In the genomic region with DNA sequence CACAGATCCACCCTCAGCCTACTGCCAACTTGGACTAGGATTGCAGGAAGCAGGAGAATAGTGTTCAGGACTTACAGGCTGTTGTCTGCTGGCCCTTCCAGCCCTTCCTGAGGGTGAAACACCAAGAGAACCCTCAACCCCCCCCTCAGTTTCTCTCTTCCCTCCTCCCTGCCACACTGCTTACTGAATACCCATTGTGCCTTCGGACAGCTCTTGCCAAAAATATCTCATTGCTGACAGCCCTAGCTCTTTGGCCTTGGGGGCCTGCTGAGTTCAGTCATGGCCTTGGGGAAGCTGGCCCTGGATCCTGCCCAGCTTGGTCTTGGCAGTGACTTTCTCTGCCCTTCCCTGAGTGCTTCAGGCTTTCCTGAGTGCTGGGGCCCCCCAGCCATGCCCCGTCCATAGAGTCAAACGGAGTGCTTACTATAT, we compare ENCODE assay signal across 8 mouse cellular contexts. TPM values are rescaled to one million over a fixed set of nuclear protein-coding genes. Genes with fewer than 3 reads are reported as not detected.
DNase-seq lines count a peak whose midpoint lies in the region; TF ChIP-seq lines count a peak whose summit lies in the region.

No protein-coding gene starts in this region.

- WGBS in olfactory bulb, adult 2 months = 49% methylated on average over 3 of the region's 3 CpGs

- peaks cover 10% of the 10 kb centered on the region; the same call in 1 of the 2 replicates for H3K4me1 ChIP-seq in olfactory bulb, adult 2 months (ENCODE audit: control insufficient read depth, insufficient read depth, low read length)

- TF ChIP-seq POLR2A in olfactory bulb, adult 2 months (IDR thresholded peaks at IDR 0.05; ENCODE audit: insufficient read depth, low read depth, low read length) = no peak

- H3K4me3 ChIP-seq in olfactory bulb, adult 2 months (ENCODE audit: insufficient read depth, low read depth, low read length) = no peak overlapping the region

- TF ChIP-seq CTCF in olfactory bulb, adult 2 months (IDR thresholded peaks at IDR 0.05; ENCODE audit: insufficient read depth, low read depth, low read length) = no peak

- peak overlapping the region; percentile 12 for H3K27ac ChIP-seq in olfactory bulb, adult 2 months (ENCODE audit: insufficient read depth, low read depth, low read length)

- DNase-seq in gastrocnemius, postnatal 14 days = peak; percentile 27
- DNase-seq in gastrocnemius, postnatal 25 days = no peak
- peak; percentile 40 for DNase-seq in right cerebral cortex, adult 18-20 months
- no peak for DNase-seq in right cerebral cortex, postnatal 14 days
- peak; percentile 49 to 56 for DNase-seq in heart, adult 9 months (ENCODE audit: low spot score in 2 of 2)
- DNase-seq in thymus, postnatal 10 days (ENCODE audit: low spot score in 2 of 2) = no peak
- DNase-seq in embryo, embryonic 11 days = no peak

- intact Hi-C loops in gastrocnemius, postnatal 14 days (cut with DNase I; ENCODE audit: low total_unique reads) = no loop called here

RNA-seq across cellular contexts. Expression of a gene that starts 9.4 kb away (rescaled TPM):
- 10 to 100 TPM in 1 of 2 experiments, 1 to 10 TPM in 1; 5.8 to 14.6 TPM for total RNA-seq in gastrocnemius, postnatal 14 days (2021)
- total RNA-seq in gastrocnemius, postnatal 25 days (2021) = 1 to 10 TPM; 6.4 to 8.5 TPM
- not detected in 2 replicates for polyA plus RNA-seq in olfactory bulb, adult 2 months (2012; ENCODE audit: insufficient read depth, insufficient read length, low replicate concordance, missing spikeins)

RNA-seq across cellular contexts. Expression of a gene that starts 53.3 kb away (rescaled TPM):
- 10 to 100 TPM; 32.3 to 36.5 TPM for total RNA-seq in gastrocnemius, postnatal 14 days (2021)
- total RNA-seq in gastrocnemius, postnatal 25 days (2021) = 10 to 100 TPM; 31.6 to 34.7 TPM
- 228 TPM in 1 of 2 replicates, not detected in the other for polyA plus RNA-seq in olfactory bulb, adult 2 months (2012; ENCODE audit: insufficient read depth, insufficient read length, low replicate concordance, missing spikeins)

RNA-seq across cellular contexts. Expression of a gene that starts 59.8 kb away (rescaled TPM):
- total RNA-seq in gastrocnemius, postnatal 14 days (2021) = 10 to 100 TPM; 54.3 to 61.6 TPM
- total RNA-seq in gastrocnemius, postnatal 25 days (2021) = 10 to 100 TPM; 49.6 to 51.7 TPM
- polyA plus RNA-seq in olfactory bulb, adult 2 months (2012; ENCODE audit: insufficient read depth, insufficient read length, low replicate concordance, missing spikeins) = not detected in 2 replicates

Comparison
In these comparisons a context has a peak if more than half of its experiments do, and no peak if none do; other contexts are left out.
1. DNase-seq: peak in gastrocnemius, postnatal 14 days (single experiment), right cerebral cortex, adult 18-20 months (single experiment) and heart, adult 9 months (2 of 2); none in gastrocnemius, postnatal 25 days (single experiment), right cerebral cortex, postnatal 14 days (single experiment), thymus, postnatal 10 days (0 of 2) and embryo, embryonic 11 days (single experiment).